Mouse (Mus musculus) bone marrow, adult 2 months (tissue): Measurements from ENCODE around the gene Cdipt.

ENCODE experiments used
- CTCF ChIP-seq: fragments of 200-500 bp; IDR thresholded peaks from 2 replicates; pipeline ENCODE4 v1.5.1; 2011; ENCODE audit warnings: low read length, control low read depth; ENCODE audit not compliant: control insufficient read depth, insufficient read depth
- POLR2A ChIP-seq: fragments of 200-500 bp; IDR thresholded peaks from 2 replicates; pipeline ENCODE4 v1.6.1; 2011; ENCODE audit warnings: low read depth, mild to moderate bottlenecking, control low read depth, low read length, borderline replicate concordance; ENCODE audit not compliant: control insufficient read depth

DNA sequence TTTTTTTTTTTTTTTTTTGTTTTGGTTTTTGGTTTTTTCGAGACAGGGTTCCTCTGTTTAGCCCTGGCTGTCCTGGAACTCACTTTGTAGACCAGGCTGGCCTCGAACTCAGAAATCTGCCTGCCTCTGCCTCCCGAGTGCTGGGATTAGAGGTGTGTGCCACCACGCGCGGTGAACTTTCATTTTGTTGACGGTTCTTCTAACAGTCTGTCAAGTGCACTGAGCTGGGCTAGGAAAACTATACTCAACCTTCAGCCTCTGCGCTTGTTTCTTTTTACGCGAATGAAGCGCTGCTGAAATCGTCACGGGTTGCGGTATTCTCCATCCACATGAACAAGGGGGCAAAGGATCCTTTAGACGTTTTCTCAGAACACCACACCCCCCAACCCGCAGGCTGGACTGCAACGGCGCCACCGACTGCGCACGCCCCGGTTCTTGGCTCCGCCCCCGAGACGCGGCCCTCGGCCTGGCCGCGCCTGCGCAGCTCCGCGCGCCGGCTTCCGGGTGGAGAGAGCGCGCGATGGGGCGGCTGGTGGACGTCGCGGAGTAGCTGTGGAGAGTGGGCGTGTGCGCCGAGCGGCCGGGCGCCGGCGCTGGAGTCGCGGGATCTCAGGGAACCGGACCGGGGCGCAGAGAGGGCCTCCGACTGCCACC, 47.2 kb upstream of the Cdipt start, which contains the start of gene Kctd13:
- TF ChIP-seq CTCF (no peak), POLR2A (peak; percentile 67; the same call in 1 of the 2 replicates)
